Mouse (Mus musculus): Measurements from ENCODE around the gene Anpep. TPM values are rescaled to one million over a fixed set of nuclear protein-coding genes. Genes with fewer than 3 reads are reported as not detected.
A peak's percentile ranks its signal among the peaks of the same experiment; 100 is the strongest.
"Not testable (repeated sequence)": the region's sequence is repeated elsewhere in the genome, so short reads cannot be mapped to it uniquely, and the experiment has no call there.

Anpep gene
- polyA plus RNA-seq, 1 experiment from 2014 or later, result 9.0 TPM

- Histone ChIP-seq H3K4me1 (ENCODE audit: control insufficient read depth in 2 of 2, insufficient read depth in 2 of 2, low read length in 2 of 2) (peaks cover 11 to 17% of the 10 kb centered on the region in 2 experiments; a peak in 3 of 4 replicates), H3K27me3 (ENCODE audit: control insufficient read depth, insufficient read depth, low read length) (peaks cover 50% of the 10 kb centered on the region), H3K9ac (ENCODE audit: low read length) (peak overlapping the region; percentile 52), H3K9me3 (ENCODE audit: control insufficient read depth, low read length) (no peaks in the 10 kb centered on the region), H3K4me3 (ENCODE audit: control insufficient read depth in 1 of 2, insufficient read depth in 1 of 2, low read depth in 1 of 2, low read length in 2 of 2) (peak overlapping the region; percentile 39 to 43), H3K4me2 (ENCODE audit: low read length) (peak overlapping the region; percentile 84), H3K27ac (replicated peaks in 1 of 2; ENCODE audit: control insufficient read depth in 1 of 2, insufficient read depth in 1 of 2, low read depth in 2 of 2, low read length in 2 of 2) (no peak overlapping the region), H3K36me3 (ENCODE audit: control insufficient read depth, insufficient read depth, low read length) (no peaks in the 10 kb centered on the region)
- WGBS, result 1% methylated on average over 76 of the region's 80 CpGs
- ATAC-seq (ENCODE audit: insufficient number of reproducible peaks, insufficient read depth, low FRiP score, low read depth), result no peak
Measured at GRCm38 (mm10) chr7:79792635-79793421, 68.0 kb downstream of the Anpep start.

- H3K27me3 ChIP-seq (ENCODE audit: control insufficient read depth, insufficient read depth, low read length), result peaks cover 46% of the 10 kb centered on the region
- not testable (repeated sequence) for ATAC-seq (ENCODE audit: insufficient number of reproducible peaks, insufficient read depth, low FRiP score, low read depth); H3K36me3 ChIP-seq (ENCODE audit: control insufficient read depth, insufficient read depth, low read length); H3K9ac ChIP-seq (ENCODE audit: low read length); H3K27ac ChIP-seq (replicated peaks in 1 of 2; ENCODE audit: control insufficient read depth in 1 of 2, insufficient read depth in 1 of 2, low read depth in 2 of 2, low read length in 2 of 2); H3K9me3 ChIP-seq (ENCODE audit: control insufficient read depth, low read length); H3K4me2 ChIP-seq (ENCODE audit: low read length); H3K4me3 ChIP-seq (ENCODE audit: control insufficient read depth in 1 of 2, insufficient read depth in 1 of 2, low read depth in 1 of 2, low read length in 2 of 2)
- WGBS, result 58% methylated on average over 2 of the region's 2 CpGs
- peaks cover 11 to 17% of the 10 kb centered on the region in 2 experiments; a peak in 3 of 4 replicates for H3K4me1 ChIP-seq (ENCODE audit: control insufficient read depth in 2 of 2, insufficient read depth in 2 of 2, low read length in 2 of 2)
Measured at GRCm38 (mm10) chr7:79789812-79790211, 71.0 kb downstream of the Anpep start.

- Histone ChIP-seq H3K9ac (ENCODE audit: low read length) (no peak overlapping the region), H3K9me3 (ENCODE audit: control insufficient read depth, low read length) (no peaks in the 10 kb centered on the region), H3K27me3 (ENCODE audit: control insufficient read depth, insufficient read depth, low read length) (peaks cover 11% of the 10 kb centered on the region), H3K36me3 (ENCODE audit: control insufficient read depth, insufficient read depth, low read length) (no peaks in the 10 kb centered on the region), H3K27ac (replicated peaks in 1 of 2; ENCODE audit: control insufficient read depth in 1 of 2, insufficient read depth in 1 of 2, low read depth in 2 of 2, low read length in 2 of 2) (no peak overlapping the region), H3K4me3 (ENCODE audit: control insufficient read depth in 1 of 2, insufficient read depth in 1 of 2, low read depth in 1 of 2, low read length in 2 of 2) (no peak overlapping the region), H3K4me2 (ENCODE audit: low read length) (no peak overlapping the region), H3K4me1 (ENCODE audit: control insufficient read depth in 2 of 2, insufficient read depth in 2 of 2, low read length in 2 of 2) (peaks cover 3% of the 10 kb centered on the region in 2 experiments; a peak in 2 of 4 replicates)
- peak; percentile 8; the same call in 1 of the 2 replicates for ATAC-seq (ENCODE audit: insufficient number of reproducible peaks, insufficient read depth, low FRiP score, low read depth)
- 9% methylated on average over 6 of the region's 6 CpGs for WGBS
Measured at GRCm38 (mm10) chr7:79786295-79786694, 74.6 kb downstream of the Anpep start.

GRCm38 (mm10) chr7:79782516-79782855, 78.4 kb downstream of the Anpep start:
- H3K9ac ChIP-seq (ENCODE audit: low read length), result no peak overlapping the region
- 73% methylated on average over 2 of the region's 2 CpGs for WGBS
- ATAC-seq (ENCODE audit: insufficient number of reproducible peaks, insufficient read depth, low FRiP score, low read depth), result no peak
- no peak overlapping the region for H3K4me2 ChIP-seq (ENCODE audit: low read length)
- no peaks in the 10 kb centered on the region for H3K36me3 ChIP-seq (ENCODE audit: control insufficient read depth, insufficient read depth, low read length)
- no peaks in the 10 kb centered on the region for H3K9me3 ChIP-seq (ENCODE audit: control insufficient read depth, low read length)
- H3K27ac ChIP-seq (replicated peaks in 1 of 2; ENCODE audit: control insufficient read depth in 1 of 2, insufficient read depth in 1 of 2, low read depth in 2 of 2, low read length in 2 of 2), result no peak overlapping the region
- peaks cover 6 to 11% of the 10 kb centered on the region in 2 experiments; a peak in 2 of 4 replicates for H3K4me1 ChIP-seq (ENCODE audit: control insufficient read depth in 2 of 2, insufficient read depth in 2 of 2, low read length in 2 of 2)
- H3K4me3 ChIP-seq (ENCODE audit: control insufficient read depth in 1 of 2, insufficient read depth in 1 of 2, low read depth in 1 of 2, low read length in 2 of 2), result no peak overlapping the region
- no peaks in the 10 kb centered on the region for H3K27me3 ChIP-seq (ENCODE audit: control insufficient read depth, insufficient read depth, low read length)

GRCm38 (mm10) chr7:79781826-79782515, 78.9 kb downstream of the Anpep start:
- H3K9me3 ChIP-seq (ENCODE audit: control insufficient read depth, low read length), result no peaks in the 10 kb centered on the region
- H3K36me3 ChIP-seq (ENCODE audit: control insufficient read depth, insufficient read depth, low read length), result no peaks in the 10 kb centered on the region
- no peak overlapping the region for H3K4me2 ChIP-seq (ENCODE audit: low read length)
- H3K9ac ChIP-seq (ENCODE audit: low read length), result no peak overlapping the region
- ATAC-seq (ENCODE audit: insufficient number of reproducible peaks, insufficient read depth, low FRiP score, low read depth), result no peak
- no peak overlapping the region for H3K27ac ChIP-seq (replicated peaks in 1 of 2; ENCODE audit: control insufficient read depth in 1 of 2, insufficient read depth in 1 of 2, low read depth in 2 of 2, low read length in 2 of 2)
- 74% methylated on average over 11 of the region's 11 CpGs for WGBS
- H3K4me3 ChIP-seq (ENCODE audit: control insufficient read depth in 1 of 2, insufficient read depth in 1 of 2, low read depth in 1 of 2, low read length in 2 of 2), result no peak overlapping the region
- no peaks in the 10 kb centered on the region for H3K27me3 ChIP-seq (ENCODE audit: control insufficient read depth, insufficient read depth, low read length)
- H3K4me1 ChIP-seq (ENCODE audit: control insufficient read depth in 2 of 2, insufficient read depth in 2 of 2, low read length in 2 of 2), result peaks cover 6 to 11% of the 10 kb centered on the region in 2 experiments; a peak in 2 of 4 replicates

- no peaks in the 10 kb centered on the region for H3K36me3 ChIP-seq (ENCODE audit: control insufficient read depth, insufficient read depth, low read length)
- peaks cover 6 to 11% of the 10 kb centered on the region in 2 experiments; a peak in 2 of 4 replicates for H3K4me1 ChIP-seq (ENCODE audit: control insufficient read depth in 2 of 2, insufficient read depth in 2 of 2, low read length in 2 of 2)
- no peaks in the 10 kb centered on the region for H3K9me3 ChIP-seq (ENCODE audit: control insufficient read depth, low read length)
- H3K4me2 ChIP-seq (ENCODE audit: low read length), result peak overlapping the region; percentile 65
- no peaks in the 10 kb centered on the region for H3K27me3 ChIP-seq (ENCODE audit: control insufficient read depth, insufficient read depth, low read length)
- WGBS, result 23% methylated on average over 16 of the region's 16 CpGs
- H3K27ac ChIP-seq (replicated peaks in 1 of 2; ENCODE audit: control insufficient read depth in 1 of 2, insufficient read depth in 1 of 2, low read depth in 2 of 2, low read length in 2 of 2), result no peak overlapping the region
- ATAC-seq (ENCODE audit: insufficient number of reproducible peaks, insufficient read depth, low FRiP score, low read depth), result no peak; the same call in 1 of the 2 replicates
- H3K9ac ChIP-seq (ENCODE audit: low read length), result peak overlapping the region; percentile 58; the same call in 1 of the 2 replicates
- peak overlapping the region; percentile 32 to 36 for H3K4me3 ChIP-seq (ENCODE audit: control insufficient read depth in 1 of 2, insufficient read depth in 1 of 2, low read depth in 1 of 2, low read length in 2 of 2)
Measured at GRCm38 (mm10) chr7:79780647-79781626, 79.9 kb downstream of the Anpep start.
